Mouse (Mus musculus) layer of hippocampus, postnatal 10 days (tissue): ENCODE data around the gene Six5. TPM values are rescaled to one million over a fixed set of nuclear protein-coding genes. Genes with fewer than 3 reads are reported as not detected.

Experiments
- DNase-seq, 2 experiments: peaks; one replicate each; pipeline ENCODE4 v3.0.0; 2021; ENCODE audit warnings: low spot score in 2 of 2
- microRNA-seq, 2 experiments: library from miRNA; unstranded; fragments of <30 nt; microRNA quantifications; one replicate each; pipeline ENCODE4 v1.2.0; 2021
- total RNA-seq, 2 experiments: library from RNA; stranded (reverse); gene quantifications; 2 replicates each; pipeline ENCODE4 v1.2.3; 2021

Gene Six5
- total RNA-seq, 2 experiments from 2014 or later, result 2.0 to 2.2 TPM

- DNase-seq, result peak in 1 of 2 experiments; percentile 36
Measured at GRCm38 (mm10) chr7:19136673-19137334, 42.4 kb downstream of the Six5 start.

- DNase-seq, result peak; percentile 74 to 76
Measured at GRCm38 (mm10) chr7:19137380-19137779, 43.0 kb downstream of the Six5 start.

- DNase-seq, result no peak
Measured at GRCm38 (mm10) chr7:19146793-19147192, 52.4 kb downstream of the Six5 start.

- no peak for DNase-seq
Measured at GRCm38 (mm10) chr7:19147497-19148045, 53.2 kb downstream of the Six5 start.

Small RNA genes within 50 kb of the gene (microRNA-seq; reads per million reads assigned to microRNA genes)
- 3.1 to 5.4 reads per million in 2 experiments for gene Mir3100

Other genes starting within 250 kb of the Six5 start
- gene Pglyrp1, start 223.3 kb upstream of the Six5 start, total RNA-seq, result 10 to 100 TPM; 22.0 to 27.9 TPM
- 10 to 100 TPM; 11.9 to 14.4 TPM for gene Ccdc61, start 184.2 kb upstream of the Six5 start, total RNA-seq
- 100 to 1,000 TPM; 106 to 112 TPM for gene Nova2, start 168.7 kb upstream of the Six5 start, total RNA-seq
- gene Nanos2, start 107.2 kb upstream of the Six5 start, total RNA-seq, result 1 to 10 TPM in 1 of 2 experiments, under 1 TPM in 1; 0.91 to 1.3 TPM
- 10 to 100 TPM; 28.0 to 29.1 TPM for gene Mypop, start 103.3 kb upstream of the Six5 start, total RNA-seq
- 10 to 100 TPM; 45.5 to 49.7 TPM for gene Irf2bp1, start 90.5 kb upstream of the Six5 start, total RNA-seq
- not detected for gene Foxa3, start 71.1 kb upstream of the Six5 start, total RNA-seq
- 10 to 100 TPM; 88.4 to 90.2 TPM for gene Sympk, start 70.2 kb upstream of the Six5 start, total RNA-seq
- gene Rsph6a, start 39.9 kb upstream of the Six5 start, total RNA-seq, result under 1 TPM; 0.21 to 0.58 TPM
- 100 to 1,000 TPM; 141 to 148 TPM for gene Dmwd, start 18.4 kb upstream of the Six5 start, total RNA-seq
- gene Dmpk, start 10.7 kb upstream of the Six5 start, total RNA-seq, result 10 to 100 TPM; 33.3 to 37.2 TPM
- 1 to 10 TPM; 1.1 to 1.7 TPM for gene Gm4969, start 23.8 kb downstream of the Six5 start, total RNA-seq
- 10 to 100 TPM; 11.5 to 13.9 TPM for gene Fbxo46, start 25.3 kb downstream of the Six5 start, total RNA-seq
- gene Qpctl, start 54.7 kb downstream of the Six5 start, total RNA-seq, result 10 to 100 TPM; 20.9 to 22.8 TPM
- 100 to 1,000 TPM in 1 of 2 experiments, 10 to 100 TPM in 1; 94.1 to 100 TPM for gene Snrpd2, start 55.1 kb downstream of the Six5 start, total RNA-seq
- gene Gipr, start 71.5 kb downstream of the Six5 start, total RNA-seq, result 1 to 10 TPM; 3.0 to 4.1 TPM
- 100 to 1,000 TPM; 183 to 198 TPM for gene Eml2, start 81.8 kb downstream of the Six5 start, total RNA-seq
- gene Gpr4, start 117.9 kb downstream of the Six5 start, total RNA-seq, result 1 to 10 TPM; 3.5 to 3.6 TPM
- gene Opa3, start 133.7 kb downstream of the Six5 start, total RNA-seq, result 10 to 100 TPM; 36.2 to 37.8 TPM
- 10 to 100 TPM; 26.4 to 27.3 TPM for gene Vasp, start 177.2 kb downstream of the Six5 start, total RNA-seq
- under 1 TPM in 1 of 2 experiments, not detected in 1; 0.31 TPM for gene Ppm1n, start 185.5 kb downstream of the Six5 start, total RNA-seq
- gene Rtn2, start 188.0 kb downstream of the Six5 start, total RNA-seq, result 100 to 1,000 TPM; 118 to 127 TPM
- 1 to 10 TPM; 1.4 to 2.0 TPM for gene Fosb, start 215.5 kb downstream of the Six5 start, total RNA-seq